ENCODE assay signal across 8 mouse cellular contexts in genomic region chr3:138490034-138490337, GRCm38 (mm10). TPM values are rescaled to one million over a fixed set of nuclear protein-coding genes. Genes with fewer than 3 reads are reported as not detected.
DNase-seq lines count a peak whose midpoint lies in the region; ATAC-seq and TF ChIP-seq lines count a peak whose summit lies in the region.

No protein-coding gene starts in this region.

- peak overlapping the region; percentile 75 for H3K9ac ChIP-seq in kidney, embryonic 16.5 days (replicated peaks; ENCODE audit: low read length)
- H3K9ac ChIP-seq in hindbrain, embryonic 13.5 days, result peak overlapping the region; percentile 67
- peak overlapping the region; percentile 88; the same call in 1 of the 2 replicates for H3K9ac ChIP-seq in midbrain, embryonic 12.5 days (replicated peaks)

- WGBS in kidney, embryonic 16.5 days, result 25% methylated on average over 6 of the region's 6 CpGs
- WGBS in hindbrain, embryonic 13.5 days, result 29% methylated on average over 6 of the region's 6 CpGs
- WGBS in midbrain, embryonic 12.5 days, result 36% methylated on average over 6 of the region's 6 CpGs

- H3K4me3 ChIP-seq in kidney, embryonic 16.5 days (ENCODE audit: low read length), result peak overlapping the region; percentile 91
- H3K4me3 ChIP-seq in cortical plate, adult 2 months (ENCODE audit: insufficient read depth, low read length), result peak overlapping the region; percentile 67; the same call in 1 of the 2 replicates
- peak overlapping the region; percentile 86 for H3K4me3 ChIP-seq in hindbrain, embryonic 13.5 days
- peak overlapping the region; percentile 90 for H3K4me3 ChIP-seq in midbrain, embryonic 12.5 days

- H3K9me3 ChIP-seq in kidney, embryonic 16.5 days (ENCODE audit: low read length), result no peaks in the 10 kb centered on the region
- no peaks in the 10 kb centered on the region for H3K9me3 ChIP-seq in hindbrain, embryonic 13.5 days
- no peaks in the 10 kb centered on the region for H3K9me3 ChIP-seq in midbrain, embryonic 12.5 days

- no peak overlapping the region for H3K27ac ChIP-seq in kidney, embryonic 16.5 days (ENCODE audit: low read length)
- H3K27ac ChIP-seq in cortical plate, adult 2 months (ENCODE audit: insufficient read depth, low read length), result no peak overlapping the region
- H3K27ac ChIP-seq in hindbrain, embryonic 13.5 days, result no peak overlapping the region
- H3K27ac ChIP-seq in midbrain, embryonic 12.5 days (replicated peaks), result no peak overlapping the region

- no peak for DNase-seq in kidney, postnatal 14 days
- DNase-seq in right cerebral cortex, adult 2 months (ENCODE audit: low spot score in 2 of 2), result no peak
- DNase-seq in adrenal gland, postnatal 36 days, result no peak
- no peak for DNase-seq in kidney, adult 8-10 months

- no peak for TF ChIP-seq POLR2A in cortical plate, adult 2 months (IDR thresholded peaks at IDR 0.05; ENCODE audit: extremely low read depth, insufficient read depth, low read length)

- H3K4me2 ChIP-seq in kidney, embryonic 16.5 days (replicated peaks; ENCODE audit: low read depth, low read length), result peak overlapping the region; percentile 54
- peak overlapping the region; percentile 56 for H3K4me2 ChIP-seq in hindbrain, embryonic 13.5 days
- H3K4me2 ChIP-seq in midbrain, embryonic 12.5 days (replicated peaks), result peak overlapping the region; percentile 71

- peaks cover 8% of the 10 kb centered on the region for H3K36me3 ChIP-seq in kidney, embryonic 16.5 days (ENCODE audit: insufficient read depth, low read length)
- H3K36me3 ChIP-seq in hindbrain, embryonic 13.5 days, result peaks cover 10% of the 10 kb centered on the region
- peaks cover 11% of the 10 kb centered on the region for H3K36me3 ChIP-seq in midbrain, embryonic 12.5 days

- peak; percentile 17; the same call in 1 of the 2 replicates for ATAC-seq in kidney, embryonic 16.5 days (ENCODE audit: low FRiP score, low TSS enrichment)
- ATAC-seq in hindbrain, embryonic 13.5 days (ENCODE audit: low FRiP score), result peak; percentile 21; the same call in 1 of the 2 replicates
- peak; percentile 13 for ATAC-seq in midbrain, embryonic 12.5 days (ENCODE audit: low FRiP score, low read depth)

- TF ChIP-seq CTCF in cortical plate, adult 2 months (IDR thresholded peaks at IDR 0.05; ENCODE audit: extremely low read depth, insufficient read depth, low read length), result no peak

- no peaks in the 10 kb centered on the region for H3K27me3 ChIP-seq in kidney, embryonic 16.5 days (ENCODE audit: insufficient read depth, low read length)
- H3K27me3 ChIP-seq in hindbrain, embryonic 13.5 days, result no peaks in the 10 kb centered on the region
- no peaks in the 10 kb centered on the region for H3K27me3 ChIP-seq in midbrain, embryonic 12.5 days

- H3K4me1 ChIP-seq in kidney, embryonic 16.5 days (ENCODE audit: insufficient read depth, low read length), result peaks cover 12% of the 10 kb centered on the region
- H3K4me1 ChIP-seq in cortical plate, adult 2 months (ENCODE audit: control insufficient read depth, insufficient read depth, low read length), result no peaks in the 10 kb centered on the region
- H3K4me1 ChIP-seq in hindbrain, embryonic 13.5 days (replicated peaks), result peaks cover 15% of the 10 kb centered on the region
- peaks cover 11% of the 10 kb centered on the region for H3K4me1 ChIP-seq in midbrain, embryonic 12.5 days

RNA-seq across cellular contexts. Expression of gene Metap1, which starts 0.7 kb away (rescaled TPM):
- 50.7 and 52.1 TPM in 2 replicates for polyA plus RNA-seq in kidney, embryonic 16.5 days (2015; fragmentation: Nextera tagmentation; extraction: Ambion mirVana)
- polyA plus RNA-seq in cortical plate, adult 2 months (2012; rRNA removed), result 43.0 and 43.7 TPM in 2 replicates
- polyA plus RNA-seq in hindbrain, embryonic 13.5 days (2015; fragmentation: Nextera tagmentation; extraction: Ambion mirVana), result 47.7 and 49.9 TPM in 2 replicates
- 42.8 and 44.2 TPM in 2 replicates for polyA plus RNA-seq in midbrain, embryonic 12.5 days (2016; fragmentation: Nextera tagmentation; extraction: Ambion mirVana)
- total RNA-seq in adrenal gland, postnatal 36 days (2021), result 10 to 100 TPM; 53.8 to 57.9 TPM

RNA-seq across cellular contexts. Expression of gene Eif4e, which starts 36.0 kb away (rescaled TPM):
- polyA plus RNA-seq in kidney, embryonic 16.5 days (2015; fragmentation: Nextera tagmentation; extraction: Ambion mirVana), result 381 and 401 TPM in 2 replicates
- 146 and 158 TPM in 2 replicates for polyA plus RNA-seq in cortical plate, adult 2 months (2012; rRNA removed)
- 317 and 323 TPM in 2 replicates for polyA plus RNA-seq in hindbrain, embryonic 13.5 days (2015; fragmentation: Nextera tagmentation; extraction: Ambion mirVana)
- 348 and 357 TPM in 2 replicates for polyA plus RNA-seq in midbrain, embryonic 12.5 days (2016; fragmentation: Nextera tagmentation; extraction: Ambion mirVana)
- total RNA-seq in adrenal gland, postnatal 36 days (2021), result 100 to 1,000 TPM; 193 to 194 TPM

RNA-seq across cellular contexts. Expression of gene Adh5, which starts 47.1 kb away (rescaled TPM):
- polyA plus RNA-seq in kidney, embryonic 16.5 days (2015; fragmentation: Nextera tagmentation; extraction: Ambion mirVana), result 258 and 276 TPM in 2 replicates
- 64.2 and 64.3 TPM in 2 replicates for polyA plus RNA-seq in cortical plate, adult 2 months (2012; rRNA removed)
- polyA plus RNA-seq in hindbrain, embryonic 13.5 days (2015; fragmentation: Nextera tagmentation; extraction: Ambion mirVana), result 230 TPM in 2 replicates
- 244 and 245 TPM in 2 replicates for polyA plus RNA-seq in midbrain, embryonic 12.5 days (2016; fragmentation: Nextera tagmentation; extraction: Ambion mirVana)
- 100 to 1,000 TPM; 160 to 207 TPM for total RNA-seq in adrenal gland, postnatal 36 days (2021)
